Mouse (Mus musculus) retina, embryonic 14.5 days (tissue): ENCODE data around the gene Antxr1.
A peak's percentile ranks its signal among the peaks of the same experiment; 100 is the strongest.

ENCODE experiments used
- DNase-seq: peaks from one replicate; pipeline ENCODE4 v3.0.0-alpha.2; 2015; ENCODE audit warnings: low spot score

Antxr1 gene

GRCm38 (mm10) chr6:87248226-87248834, 87.3 kb downstream of the Antxr1 start:
- DNase-seq: no peak

DNA sequence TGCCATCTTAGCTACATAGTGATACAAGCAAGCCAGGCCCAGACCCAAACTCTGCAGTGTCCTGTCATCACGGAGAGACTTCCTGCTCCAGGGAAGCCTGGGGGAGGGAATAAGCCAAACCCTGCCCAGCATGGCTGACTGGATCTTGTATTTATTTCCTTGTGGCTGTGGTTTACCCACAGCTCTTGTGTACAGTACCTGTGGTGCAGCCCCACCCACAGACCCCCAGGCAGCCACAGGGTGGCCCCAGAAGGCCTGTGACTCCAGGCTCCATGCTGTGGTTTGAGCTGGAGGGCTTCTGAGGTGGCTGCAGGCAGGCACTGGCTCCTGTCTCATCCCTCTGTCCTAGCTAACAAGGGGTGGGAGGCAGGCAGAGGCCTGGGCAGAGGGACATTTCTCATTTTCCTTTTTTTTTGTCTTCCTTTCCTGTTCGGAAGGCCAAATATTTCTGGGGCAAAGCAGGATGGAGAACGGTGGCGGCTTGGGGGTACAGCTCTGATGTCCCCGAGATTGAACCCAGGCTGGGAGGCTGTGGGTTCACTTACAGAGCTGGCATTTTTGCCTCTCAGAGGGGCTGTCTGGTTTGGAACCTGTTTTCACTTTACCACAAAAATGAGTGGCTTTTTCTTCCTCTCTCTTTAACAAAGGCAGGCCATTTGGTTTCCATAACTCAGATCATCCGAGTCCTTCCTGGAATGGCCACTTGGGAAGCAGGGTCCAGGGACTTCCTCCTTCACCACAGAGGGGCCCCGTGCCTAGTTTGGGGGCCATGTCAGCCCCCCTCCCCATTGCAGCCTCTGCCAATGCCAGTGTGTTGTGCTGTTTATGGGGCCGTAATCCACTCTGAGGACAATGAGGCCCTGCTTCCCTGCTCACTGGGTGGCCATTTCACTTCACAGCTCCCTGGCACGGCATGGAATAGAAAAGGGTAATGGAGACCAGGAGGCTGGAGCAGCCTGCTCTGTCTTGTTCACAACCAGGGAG, 91.2 kb downstream of the Antxr1 start:
- DNase-seq: no peak

- DNase-seq: no peak
These were observed 98.4 kb downstream of the Antxr1 start for GRCm38 (mm10) chr6:87237260-87237659.

DNA sequence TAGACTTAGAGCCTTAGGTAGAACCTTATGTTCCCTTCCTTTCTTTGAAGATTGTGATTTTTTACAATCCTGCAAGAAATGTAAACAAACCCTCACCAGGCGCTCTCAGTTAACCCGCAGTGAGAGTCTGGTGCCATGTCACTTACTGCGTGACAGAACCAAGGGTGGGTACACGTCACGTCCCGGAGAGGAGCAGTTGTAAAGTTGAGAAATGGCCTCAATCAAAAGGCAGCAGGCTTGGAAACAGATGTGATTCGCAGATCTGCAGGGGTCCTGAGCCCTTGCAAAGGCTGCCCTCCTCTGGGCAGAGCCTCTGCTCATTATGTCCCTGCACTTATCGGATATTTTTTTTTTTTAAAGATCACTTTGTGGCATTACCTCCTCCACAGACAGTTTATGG, 99.6 kb downstream of the Antxr1 start:
- DNase-seq: no peak

GRCm38 (mm10) chr6:87233111-87233510, 102.5 kb downstream of the Antxr1 start:
- no peak for DNase-seq

DNA sequence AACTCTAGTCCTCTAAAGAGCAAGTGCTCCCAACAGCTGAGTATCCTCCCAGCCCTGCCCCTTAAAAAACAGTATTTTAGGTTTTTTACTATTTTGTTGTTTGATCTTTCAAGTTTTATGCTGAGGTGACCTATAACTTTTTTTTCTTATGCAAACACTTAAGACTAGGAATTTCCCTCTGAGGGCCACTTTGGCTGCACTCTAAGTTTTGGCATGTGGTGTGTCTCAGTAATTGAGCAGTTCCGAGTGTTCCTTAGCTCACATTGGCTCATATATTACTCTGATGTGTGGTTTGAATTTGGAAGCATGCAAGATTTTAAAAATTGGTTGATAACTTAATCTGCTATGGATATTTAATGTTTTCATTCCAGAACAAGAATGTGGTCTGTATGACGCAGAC, 105.6 kb downstream of the Antxr1 start:
- no peak for DNase-seq

DNA sequence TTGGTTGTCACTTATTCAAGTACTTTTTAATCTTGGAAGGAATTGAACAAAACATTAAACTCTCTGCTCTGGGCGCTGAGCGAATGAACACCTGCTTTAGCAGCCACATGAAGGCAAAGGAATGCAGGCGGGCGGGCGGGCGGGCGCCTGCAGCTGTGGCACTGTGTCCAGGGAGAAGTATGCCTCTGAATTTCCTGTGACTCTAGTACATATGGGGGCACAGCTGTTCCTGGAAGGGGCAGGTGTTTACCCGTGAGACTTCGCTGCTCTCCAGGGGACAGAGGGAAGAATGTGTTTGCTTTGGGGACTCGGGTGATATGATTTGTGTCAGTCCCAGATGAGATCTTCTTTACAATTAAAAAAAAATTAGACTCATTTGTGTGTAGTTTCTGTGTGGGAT, 107.7 kb downstream of the Antxr1 start:
- no peak for DNase-seq

DNA sequence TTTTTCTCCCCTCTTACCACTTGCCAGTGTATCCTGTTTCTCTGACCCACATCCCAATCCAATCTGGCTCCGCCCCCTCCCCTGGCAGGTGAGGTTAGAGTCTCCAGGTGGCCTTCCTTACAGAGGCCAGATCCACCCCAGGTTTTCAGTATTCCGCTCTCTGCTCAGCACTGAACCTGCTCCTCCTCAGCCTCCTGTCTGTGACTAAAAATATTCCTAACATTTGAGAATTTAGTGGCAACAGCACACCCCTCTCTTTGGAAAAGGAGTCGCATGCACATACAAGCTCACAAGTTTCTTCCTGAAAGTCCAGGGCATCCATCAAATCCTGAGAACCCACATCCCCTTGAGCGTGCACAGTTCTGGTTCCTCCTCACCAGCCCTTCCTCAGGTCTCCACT, 109.3 kb downstream of the Antxr1 start:
- DNase-seq: no peak

DNA sequence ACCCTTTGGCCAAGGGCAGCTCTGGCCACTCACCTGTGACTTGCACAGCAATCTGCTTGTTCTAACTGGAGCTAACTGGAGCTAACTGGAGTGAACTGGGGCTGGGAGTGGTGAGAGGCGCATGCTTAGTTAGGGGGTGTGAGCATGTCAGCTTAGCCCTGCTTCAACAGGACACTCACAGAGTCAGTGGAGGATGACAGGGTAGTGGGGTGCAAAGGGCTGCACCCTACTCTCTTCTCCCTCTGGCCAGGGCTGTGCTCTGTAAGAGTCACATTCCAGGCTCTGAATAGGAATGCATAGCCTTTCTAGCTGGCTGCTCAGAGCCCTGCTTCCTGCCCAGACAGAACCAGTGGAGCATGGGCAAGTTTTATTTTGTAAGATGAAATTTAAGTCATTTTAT, 110.3 kb downstream of the Antxr1 start:
- DNase-seq: no peak

DNA sequence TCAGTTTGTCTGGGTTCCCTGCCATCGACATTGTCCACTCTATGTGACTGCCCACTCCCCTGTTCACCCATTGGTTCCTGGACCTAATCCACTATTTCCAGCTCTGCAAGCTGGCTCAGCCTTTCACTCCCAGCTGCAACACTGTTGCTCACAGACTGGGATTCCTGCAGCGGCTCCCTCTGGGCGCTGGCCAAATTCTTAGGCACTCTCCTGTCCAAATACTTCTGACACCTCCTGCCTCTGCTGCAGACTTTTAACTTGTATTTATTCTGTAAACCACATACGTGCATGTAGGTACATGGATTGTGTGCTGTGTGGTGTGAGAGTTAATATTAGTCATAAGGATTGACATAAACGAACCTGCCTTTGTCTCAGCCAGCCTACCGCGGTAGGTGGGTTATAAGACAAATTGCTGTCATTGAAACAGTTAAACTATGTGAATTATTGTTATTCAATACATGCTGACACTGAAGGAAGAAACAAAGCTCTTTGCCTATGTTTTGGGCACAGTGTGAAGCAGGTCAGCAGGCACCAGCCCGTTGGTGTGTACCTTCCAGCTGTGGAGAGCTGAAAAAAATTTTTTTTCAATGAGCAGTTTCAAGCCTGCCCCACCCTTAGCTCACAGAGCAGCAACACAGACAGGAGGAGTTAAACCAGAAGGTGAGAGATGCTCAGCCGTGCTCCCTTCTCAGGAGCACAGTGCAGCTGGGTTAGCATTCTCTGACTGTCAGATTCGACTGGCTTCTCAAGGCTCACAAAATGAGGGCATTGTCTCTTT, 112.6 kb downstream of the Antxr1 start:
- no peak for DNase-seq

GRCm38 (mm10) chr6:87219061-87219992, 116.3 kb downstream of the Antxr1 start:
- no peak for DNase-seq

GRCm38 (mm10) chr6:87216114-87216591, 119.5 kb downstream of the Antxr1 start:
- no peak for DNase-seq

- no peak for DNase-seq
These were observed 122.4 kb downstream of the Antxr1 start for GRCm38 (mm10) chr6:87213262-87213661.

DNA sequence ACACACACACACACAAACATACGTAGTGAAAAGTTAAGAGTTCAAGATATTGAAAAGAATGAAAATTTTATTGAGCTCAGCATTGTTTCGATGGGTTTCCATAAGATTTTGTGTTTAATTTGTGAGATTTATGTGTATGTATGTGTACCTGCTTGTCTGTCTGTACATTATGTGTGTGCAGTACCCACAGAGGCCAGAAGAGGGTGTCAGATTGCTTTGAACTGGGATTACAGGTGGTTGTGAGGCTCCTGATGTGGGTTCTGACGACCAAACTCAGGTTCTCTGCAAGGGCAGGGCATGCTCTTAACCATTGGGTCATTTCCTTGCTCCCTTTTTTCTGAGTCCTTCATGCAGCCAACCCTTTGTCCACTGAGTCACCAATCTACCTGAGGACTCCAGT, 124.1 kb downstream of the Antxr1 start:
- DNase-seq: no peak

- peak; percentile 21 for DNase-seq
These were observed 128.1 kb downstream of the Antxr1 start for GRCm38 (mm10) chr6:87207373-87207982.

DNA sequence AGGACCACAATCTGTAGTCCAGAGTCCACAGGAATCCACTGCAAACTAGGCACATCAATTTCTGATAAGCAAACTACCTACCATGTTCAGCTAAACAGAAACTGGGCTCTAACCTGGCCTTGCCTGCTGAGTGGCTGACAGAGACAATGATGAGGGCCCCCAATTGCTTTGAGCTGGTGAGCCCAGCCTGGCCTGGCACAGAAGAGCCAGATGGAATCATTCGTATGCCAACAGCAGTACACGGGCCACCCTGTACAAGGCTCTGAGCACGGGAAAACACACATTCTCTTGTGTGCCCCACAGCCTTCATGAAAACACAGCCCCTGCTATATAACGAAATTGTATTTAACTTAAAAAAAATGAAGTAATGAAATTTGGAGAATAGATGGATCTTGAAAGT, 128.8 kb downstream of the Antxr1 start:
- no peak for DNase-seq

GRCm38 (mm10) chr6:87203467-87203866, 132.2 kb downstream of the Antxr1 start:
- no peak for DNase-seq

DNA sequence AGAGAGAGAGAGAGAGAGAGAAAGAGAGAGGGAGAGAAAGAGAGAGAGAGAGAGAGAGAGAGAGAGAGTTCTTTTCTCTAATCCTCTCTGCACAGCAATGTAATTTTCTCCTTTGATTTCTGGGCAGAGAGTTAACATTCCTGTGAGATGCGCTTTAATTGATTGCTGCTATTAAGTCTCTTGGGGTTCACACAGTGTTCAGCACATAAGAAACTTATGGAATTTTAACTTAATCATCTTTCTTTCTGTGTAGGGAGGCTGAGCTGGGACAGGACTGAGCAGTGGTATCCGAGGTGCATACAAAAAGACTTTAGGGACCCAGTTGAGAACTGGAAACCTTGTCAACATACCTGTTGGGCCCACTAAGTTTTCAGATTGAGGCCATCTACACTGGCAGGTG, 132.6 kb downstream of the Antxr1 start:
- DNase-seq: no peak

- DNase-seq: no peak
These were observed 133.5 kb downstream of the Antxr1 start for GRCm38 (mm10) chr6:87202048-87202605.

DNA sequence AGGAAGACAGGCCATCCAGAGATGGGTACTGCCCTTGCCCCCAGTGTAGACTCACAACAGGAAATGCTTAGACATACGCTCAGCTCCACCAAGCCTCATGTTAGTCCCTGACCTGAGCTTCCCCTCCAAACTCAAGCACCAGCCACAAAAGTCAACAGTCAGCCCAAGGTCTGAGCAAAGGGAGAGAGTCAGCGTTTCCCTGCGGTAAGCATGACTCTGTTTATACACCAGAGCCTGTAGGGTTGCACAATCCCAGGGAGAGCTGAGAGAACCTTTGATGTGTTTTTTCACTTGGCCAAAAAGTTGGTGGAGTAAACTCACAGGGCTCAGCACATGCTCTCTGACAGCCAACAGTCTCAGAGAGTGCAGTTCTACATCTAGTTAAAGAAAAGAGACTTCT, 145.9 kb downstream of the Antxr1 start:
- DNase-seq: no peak

GRCm38 (mm10) chr6:87186988-87187387, 148.6 kb downstream of the Antxr1 start:
- DNase-seq: no peak
